Comparison of ENCODE assay signal across 8 mouse cellular contexts in the genomic region with DNA sequence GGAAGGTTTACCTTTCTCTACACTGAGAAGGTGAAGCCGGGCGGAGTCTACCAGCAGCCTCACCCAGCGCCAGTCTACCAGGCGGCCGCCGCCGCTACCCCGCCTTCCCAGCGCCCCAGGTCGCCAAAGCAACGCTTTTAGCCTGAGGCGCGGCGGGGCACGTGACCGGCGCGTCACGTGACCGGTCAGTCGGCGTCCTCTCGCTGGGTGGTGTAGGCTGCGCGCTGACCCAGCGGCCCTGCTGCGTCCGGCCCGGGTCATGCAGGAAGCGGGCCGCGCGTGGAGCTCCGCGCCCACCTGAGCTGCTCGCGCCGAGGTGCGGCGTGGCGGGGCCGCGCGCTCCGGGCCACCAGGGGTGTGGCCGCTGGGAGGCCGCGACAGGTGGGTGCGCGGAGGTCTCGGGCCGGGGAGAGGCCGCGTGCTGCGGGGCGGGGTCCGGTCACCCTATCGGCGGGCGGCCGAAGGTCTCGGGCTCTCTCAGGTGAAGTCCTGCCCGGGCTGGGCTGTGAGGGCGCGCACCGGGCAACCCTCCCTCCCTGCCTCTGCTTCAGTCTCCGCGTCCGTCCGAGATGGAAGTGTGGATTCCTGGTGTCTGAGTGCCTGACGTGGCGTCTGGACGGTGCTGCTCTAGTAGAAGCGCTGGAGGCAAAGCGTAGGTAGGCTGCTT. TPM values are rescaled to one million over a fixed set of nuclear protein-coding genes. Genes with fewer than 3 reads are reported as not detected.
A peak's percentile ranks its signal among the peaks of the same experiment; 100 is the strongest.
DNase-seq lines count a peak whose midpoint lies in the region; ATAC-seq lines count a peak whose summit lies in the region.

A gene (plus strand): TSS at position 190 of the 667 bp plus-strand sequence.

- no peaks in the 10 kb centered on the region for H3K27me3 ChIP-seq in intestine, embryonic 15.5 days (replicated peaks)
- H3K27me3 ChIP-seq in midbrain, embryonic 10.5 days (ENCODE audit: low read depth, poor library complexity, severe bottlenecking): no peaks in the 10 kb centered on the region; the same call in 1 of the 2 replicates

- peak; percentile 98 for ATAC-seq in intestine, embryonic 15.5 days
- no peak for ATAC-seq in inflammation-experienced regulatory T-cells, adult 6 months

- H3K9ac ChIP-seq in intestine, embryonic 15.5 days: peak within 1 kb of the TSS; percentile 76

- H3K4me3 ChIP-seq in intestine, embryonic 15.5 days (replicated peaks): peak within 1 kb of the TSS; percentile 99
- H3K4me3 ChIP-seq in midbrain, embryonic 10.5 days: peak within 1 kb of the TSS; percentile 85

- intact Hi-C loops in left cerebral cortex, postnatal 25 days (cut with DNase I): loop anchor here (5.0 kb wide), 1 partner anchor 84 kb away; no protein-coding TSS in a partner anchor

- no peaks in the 10 kb centered on the region for H3K36me3 ChIP-seq in intestine, embryonic 15.5 days
- H3K36me3 ChIP-seq in midbrain, embryonic 10.5 days: peaks cover 11% of the 10 kb centered on the region; the same call in 1 of the 2 replicates

- H3K9me3 ChIP-seq in intestine, embryonic 15.5 days: no peaks in the 10 kb centered on the region
- H3K9me3 ChIP-seq in midbrain, embryonic 10.5 days (replicated peaks): no peaks in the 10 kb centered on the region

- WGBS in intestine, embryonic 15.5 days: under 1% methylated on average over 75 of the region's 75 CpGs
- WGBS in midbrain, embryonic 10.5 days: under 1% methylated on average over 75 of the region's 75 CpGs

- H3K27ac ChIP-seq in intestine, embryonic 15.5 days: peak within 1 kb of the TSS; percentile 70
- H3K27ac ChIP-seq in midbrain, embryonic 10.5 days (replicated peaks): peak within 1 kb of the TSS; percentile 91

- H3K4me1 ChIP-seq in intestine, embryonic 15.5 days (replicated peaks): no peaks in the 10 kb centered on the region
- H3K4me1 ChIP-seq in midbrain, embryonic 10.5 days: peaks cover 21% of the 10 kb centered on the region

- peak within 1 kb of the TSS; percentile 69 for H3K4me2 ChIP-seq in intestine, embryonic 15.5 days (replicated peaks)

- DNase-seq in adrenal gland, adult 18-20 months (ENCODE audit: low spot score in 2 of 2): peak; percentile 88 to 89
- DNase-seq in embryo, embryonic 11 days: peak; percentile 97
- peak; percentile 91 for DNase-seq in gastrocnemius, postnatal 25 days
- DNase-seq in left cerebral cortex, postnatal 25 days (ENCODE audit: low spot score in 2 of 2): peak; percentile 88 to 89
- peak; percentile 93 for DNase-seq in midbrain, embryonic 10.5 days (ENCODE audit: low spot score)
- peak; percentile 81 for DNase-seq in right cerebral cortex, postnatal 4 days

RNA-seq across cellular contexts. Expression of the gene that starts here (rescaled TPM):
- total RNA-seq in adrenal gland, adult 18-20 months (2021): 10 to 100 TPM; 59.6 to 76.5 TPM
- total RNA-seq in gastrocnemius, postnatal 25 days (2021): 10 to 100 TPM; 24.4 to 27.1 TPM
- 31.3 and 35.3 TPM in 2 replicates for polyA plus RNA-seq in intestine, embryonic 15.5 days (2015; fragmentation: Nextera tagmentation; extraction: Ambion mirVana)
- 10 to 100 TPM; 45.7 to 48.9 TPM for total RNA-seq in left cerebral cortex, postnatal 25 days (2021)
- polyA plus RNA-seq in midbrain, embryonic 10.5 days (2016; fragmentation: Nextera tagmentation; extraction: Ambion mirVana): 27.7 and 33.7 TPM in 2 replicates
- under 1 TPM in 1 of 3 experiments, not detected in 2; 0.56 TPM for polyA plus RNA-seq in inflammation-experienced regulatory T-cells, adult 6 months (2017; shearing (Covaris generic))

Comparison
In these comparisons a context has a peak if more than half of its experiments do, and no peak if none do; other contexts are left out.
1. RNA of the gene that starts here (polyA plus RNA-seq): 31.3 to 35.3 TPM in intestine, embryonic 15.5 days and 27.7 to 33.7 TPM in midbrain, embryonic 10.5 days; 0.56 TPM in inflammation-experienced regulatory T-cells, adult 6 months; every median in the first group is over 10 times any median in the second.
2. Peak in every context shown above with its lines, with median percentiles within 50 percentile points of each other: DNase-seq.